Mouse (Mus musculus) heart, postnatal 0 days (tissue): ENCODE data around the gene Ephb6.

ENCODE experiments used
- CTCF ChIP-seq: IDR thresholded peaks from 2 replicates; pipeline ENCODE4 v1.5.1; 2016; ENCODE audit warnings: antibody characterized with exemption, control low read depth, low read depth
- EP300 ChIP-seq: IDR thresholded peaks from 2 replicates; pipeline ENCODE4 v1.6.1; 2016; ENCODE audit warnings: antibody characterized with exemption, low read depth

- no peak for TF ChIP-seq CTCF
- TF ChIP-seq EP300: no peak
These were observed 24.0 kb upstream of the Ephb6 start for GRCm38 (mm10) chr6:41581295-41581694.
